Mouse (Mus musculus): ENCODE measurements around the gene Rab26.

Rab26 gene

GRCm38 (mm10) chr17:24478663-24479380, 55.2 kb downstream of the Rab26 start, which contains the start of gene Mlst8:
TSS of gene Mlst8 (minus strand) at chr17:24479078.
- peak; percentile 97 for DNase-seq (ENCODE audit: low read depth, low spot score)

- DNase-seq (ENCODE audit: low read depth, low spot score): no peak
Observed at GRCm38 (mm10) chr17:24477985-24478600, 55.9 kb downstream of the Rab26 start.

Data from ES-CJ7 (cell line).